12 mouse cellular contexts compared by ENCODE assay signal in the genomic region with DNA sequence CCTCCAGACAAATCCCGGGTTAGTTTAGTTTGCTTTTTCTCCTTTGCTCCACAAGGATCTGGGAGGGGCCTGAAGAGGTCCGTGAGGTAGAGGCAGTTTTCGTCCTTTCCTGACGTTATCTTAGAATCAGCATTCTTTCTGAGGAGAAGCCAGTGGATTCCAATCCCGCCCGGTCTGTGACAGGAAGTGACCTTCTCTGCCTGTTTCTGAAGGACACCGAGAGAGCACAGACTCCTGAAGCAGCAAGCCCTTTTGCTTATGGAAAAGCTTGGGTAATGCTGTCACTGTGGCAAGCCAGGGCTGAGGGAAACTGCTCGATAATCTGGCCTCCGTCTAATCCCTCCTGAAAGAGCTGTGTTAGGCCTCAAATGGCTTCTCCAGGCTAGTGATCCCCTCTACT.
DNase-seq lines count a peak whose midpoint lies in the region; ATAC-seq and TF ChIP-seq lines count a peak whose summit lies in the region.
"Had no signal": no experiment of that assay in that cellular context is flagged by ENCODE, and none has a peak within 500 bp of the region (broad histone marks: within the 10 kb centered on the region; RNA-seq: fewer than 3 reads in every experiment).

No protein-coding gene starts in this region.

- no peak for TF ChIP-seq EP300 in lung, postnatal 0 days (IDR thresholded peaks at IDR 0.05)
- no peak for TF ChIP-seq EP300 in stomach, postnatal 0 days (optimal IDR thresholded peaks at IDR 0.05)

- H3K4me2 ChIP-seq in lung, postnatal 0 days (replicated peaks; ENCODE audit: low read depth, low read length): no peak overlapping the region
- no peak overlapping the region for H3K4me2 ChIP-seq in embryonic facial prominence, embryonic 14.5 days (ENCODE audit: low read depth, low read length)
- H3K4me2 ChIP-seq in kidney, embryonic 14.5 days (replicated peaks; ENCODE audit: low read depth, low read length): no peak overlapping the region
- H3K4me2 ChIP-seq in stomach, postnatal 0 days (replicated peaks; ENCODE audit: low read depth): no peak overlapping the region
- H3K4me2 ChIP-seq: intestine, embryonic 15.5 days; limb, embryonic 12.5 days had no signal

- no peak for TF ChIP-seq CTCF in lung, postnatal 0 days (IDR thresholded peaks at IDR 0.05)
- TF ChIP-seq CTCF in stomach, postnatal 0 days (IDR thresholded peaks at IDR 0.05; ENCODE audit: low read depth): no peak

- H3K36me3 ChIP-seq in lung, postnatal 0 days (ENCODE audit: insufficient read depth, low read length): no peaks in the 10 kb centered on the region
- no peaks in the 10 kb centered on the region for H3K36me3 ChIP-seq in embryonic facial prominence, embryonic 14.5 days (ENCODE audit: control insufficient read depth, insufficient read depth, low read length)
- no peaks in the 10 kb centered on the region for H3K36me3 ChIP-seq in kidney, embryonic 14.5 days (ENCODE audit: control insufficient read depth, insufficient read depth, low read length)
- H3K36me3 ChIP-seq in stomach, postnatal 0 days (ENCODE audit: control insufficient read depth, insufficient read depth, low read length): no peaks in the 10 kb centered on the region
- H3K36me3 ChIP-seq: intestine, embryonic 15.5 days; limb, embryonic 12.5 days; midbrain, embryonic 10.5 days had no signal

- intact Hi-C loops in gastrocnemius, postnatal 36 days (cut with DNase I): no loop called here

- DNase-seq in lung, postnatal 0 days (ENCODE audit: low spot score): peak; percentile 80
- DNase-seq in lung, adult 18-20 months: no peak
- DNase-seq in embryonic facial prominence, embryonic 14.5 days (ENCODE audit: low spot score): peak; percentile 33
- DNase-seq in stomach, postnatal 0 days (ENCODE audit: low spot score): no peak
- no peak for DNase-seq in testis, postnatal 14 days (ENCODE audit: low spot score)
- no peak for DNase-seq in gastrocnemius, postnatal 36 days
- DNase-seq: spleen, adult 18-20 months had no signal

- H3K27ac ChIP-seq in lung, postnatal 0 days (ENCODE audit: low read length): peak overlapping the region; percentile 84
- H3K27ac ChIP-seq in embryonic facial prominence, embryonic 14.5 days (replicated peaks; ENCODE audit: low read depth, low read length): peak overlapping the region; percentile 54; the same call in 1 of the 2 replicates
- H3K27ac ChIP-seq in kidney, embryonic 14.5 days (ENCODE audit: low read depth, low read length): peak overlapping the region; percentile 11; the same call in 1 of the 2 replicates
- H3K27ac ChIP-seq in stomach, postnatal 0 days (replicated peaks): peak overlapping the region; percentile 73; the same call in 1 of the 2 replicates
- H3K27ac ChIP-seq: intestine, embryonic 15.5 days; limb, embryonic 12.5 days; midbrain, embryonic 10.5 days had no signal

- peaks cover 12% of the 10 kb centered on the region; the same call in 1 of the 2 replicates for H3K4me1 ChIP-seq in lung, postnatal 0 days (ENCODE audit: insufficient read depth, low read depth, low read length)
- no peaks in the 10 kb centered on the region for H3K4me1 ChIP-seq in embryonic facial prominence, embryonic 14.5 days (ENCODE audit: control insufficient read depth, insufficient read depth, low read length)
- H3K4me1 ChIP-seq in kidney, embryonic 14.5 days (ENCODE audit: control insufficient read depth, insufficient read depth, low read length): 0 out of 2 replicates have a peak, but pooled peaks cover 6% of the 10 kb centered on the region
- H3K4me1 ChIP-seq in stomach, postnatal 0 days (replicated peaks; ENCODE audit: control insufficient read depth, insufficient read depth): peaks cover 4% of the 10 kb centered on the region
- H3K4me1 ChIP-seq: limb, embryonic 12.5 days had no signal

- peak; percentile 74 for ATAC-seq in lung, postnatal 0 days
- no peak; the same call in 1 of the 2 replicates for ATAC-seq in embryonic facial prominence, embryonic 14.5 days (ENCODE audit: low read depth)
- no peak for ATAC-seq in kidney, embryonic 14.5 days (ENCODE audit: low FRiP score, low TSS enrichment)
- no peak for ATAC-seq in stomach, postnatal 0 days (ENCODE audit: low FRiP score, low TSS enrichment)
- no peak for ATAC-seq in cerebellum, adult (ENCODE audit: insufficient number of reproducible peaks, low FRiP score, low TSS enrichment)
- ATAC-seq: intestine, embryonic 15.5 days had no signal

- no peak overlapping the region for H3K9ac ChIP-seq in lung, postnatal 0 days (replicated peaks; ENCODE audit: low read depth)
- 0 out of 2 replicates have a peak overlapping the region, but pooled peaks have one; percentile 11 for H3K9ac ChIP-seq in embryonic facial prominence, embryonic 14.5 days (ENCODE audit: low read depth, low read length)
- no peak overlapping the region for H3K9ac ChIP-seq in kidney, embryonic 14.5 days (ENCODE audit: low read depth, low read length)
- H3K9ac ChIP-seq in stomach, postnatal 0 days (ENCODE audit: low read length): peak overlapping the region; percentile 45; the same call in 1 of the 2 replicates
- H3K9ac ChIP-seq: intestine, embryonic 15.5 days; limb, embryonic 12.5 days had no signal

- 13% methylated on average over 9 of the region's 9 CpGs for WGBS in lung, postnatal 0 days
- WGBS in embryonic facial prominence, embryonic 14.5 days: 51% methylated on average over 9 of the region's 9 CpGs
- WGBS in kidney, embryonic 14.5 days: 47% methylated on average over 9 of the region's 9 CpGs
- 23% methylated on average over 9 of the region's 9 CpGs for WGBS in stomach, postnatal 0 days

- no peaks in the 10 kb centered on the region for H3K9me3 ChIP-seq in lung, postnatal 0 days (ENCODE audit: low read length)
- no peaks in the 10 kb centered on the region for H3K9me3 ChIP-seq in embryonic facial prominence, embryonic 14.5 days (ENCODE audit: control insufficient read depth, low read length)
- no peaks in the 10 kb centered on the region for H3K9me3 ChIP-seq in kidney, embryonic 14.5 days (ENCODE audit: control insufficient read depth, low read length)
- H3K9me3 ChIP-seq in stomach, postnatal 0 days (ENCODE audit: control insufficient read depth, low read length): no peaks in the 10 kb centered on the region
- H3K9me3 ChIP-seq: intestine, embryonic 15.5 days; limb, embryonic 12.5 days; midbrain, embryonic 10.5 days had no signal

- H3K27me3 ChIP-seq in lung, postnatal 0 days (replicated peaks; ENCODE audit: insufficient read depth, low read length): no peaks in the 10 kb centered on the region
- H3K27me3 ChIP-seq in embryonic facial prominence, embryonic 14.5 days (replicated peaks; ENCODE audit: control insufficient read depth, insufficient read depth, low read length): no peaks in the 10 kb centered on the region
- no peaks in the 10 kb centered on the region for H3K27me3 ChIP-seq in kidney, embryonic 14.5 days (ENCODE audit: control insufficient read depth, insufficient read depth, low read length)
- no peaks in the 10 kb centered on the region for H3K27me3 ChIP-seq in stomach, postnatal 0 days (ENCODE audit: control insufficient read depth, insufficient read depth, low read length)
- H3K27me3 ChIP-seq: intestine, embryonic 15.5 days; limb, embryonic 12.5 days had no signal

- no peak overlapping the region for H3K4me3 ChIP-seq in lung, postnatal 0 days (ENCODE audit: low read depth, low read length)
- H3K4me3 ChIP-seq in embryonic facial prominence, embryonic 14.5 days (ENCODE audit: low read depth, low read length): no peak overlapping the region
- H3K4me3 ChIP-seq in kidney, embryonic 14.5 days (ENCODE audit: low read length): no peak overlapping the region
- H3K4me3 ChIP-seq in stomach, postnatal 0 days (ENCODE audit: low read depth, low read length): no peak overlapping the region
- H3K4me3 ChIP-seq: intestine, embryonic 15.5 days; limb, embryonic 12.5 days; midbrain, embryonic 10.5 days had no signal

Comparison
In these comparisons a context has a peak if more than half of its experiments do, and no peak if none do; other contexts are left out.
1. DNase-seq: peak in lung, postnatal 0 days (single experiment) and embryonic facial prominence, embryonic 14.5 days (single experiment); none in lung, adult 18-20 months (0 of 2), stomach, postnatal 0 days (single experiment), testis, postnatal 14 days (single experiment) and gastrocnemius, postnatal 36 days (0 of 2).
2. H3K27ac ChIP-seq: peak in every context shown above with its lines; median percentile 84 in lung, postnatal 0 days; 73 in stomach, postnatal 0 days; 54 in embryonic facial prominence, embryonic 14.5 days; 11 in kidney, embryonic 14.5 days.
3. H3K9ac ChIP-seq: peak in embryonic facial prominence, embryonic 14.5 days (single experiment) and stomach, postnatal 0 days (single experiment); none in lung, postnatal 0 days (single experiment) and kidney, embryonic 14.5 days (single experiment).